Comparison of ENCODE assay signal across 12 mouse cellular contexts in the genomic region with DNA sequence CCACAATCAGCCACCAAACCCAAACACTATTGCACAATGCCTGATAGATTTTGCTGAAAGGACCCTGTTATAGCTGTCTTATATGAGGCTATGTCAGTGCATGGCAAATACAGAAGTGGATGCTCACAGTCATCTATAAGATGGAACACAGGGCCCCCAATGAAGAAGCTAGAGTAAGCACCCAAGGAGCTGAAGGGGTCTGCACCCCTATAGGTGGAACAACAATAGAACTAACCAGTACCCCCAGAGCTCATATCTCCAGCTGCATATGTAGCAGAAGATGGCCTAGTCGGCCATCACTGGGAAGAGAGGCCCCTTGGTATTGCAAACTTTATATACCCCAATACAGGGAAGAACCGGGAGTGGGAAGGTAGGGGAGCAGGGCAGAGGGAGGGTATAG. TPM values are rescaled to one million over a fixed set of nuclear protein-coding genes. Genes with fewer than 3 reads are reported as not detected.
A peak's percentile ranks its signal among the peaks of the same experiment; 100 is the strongest.
DNase-seq lines count a peak whose midpoint lies in the region; ATAC-seq and TF ChIP-seq lines count a peak whose summit lies in the region.
"Not testable (repeated sequence)": the region's sequence is repeated elsewhere in the genome, so short reads cannot be mapped to it uniquely, and the experiment has no call there.
"Had no signal": no experiment of that assay in that cellular context is flagged by ENCODE, and none has a peak within 500 bp of the region (broad histone marks: within the 10 kb centered on the region; RNA-seq: fewer than 3 reads in every experiment).

No protein-coding gene starts in this region.

- H3K4me2 ChIP-seq in embryonic facial prominence, embryonic 13.5 days, result peak overlapping the region; percentile 63
- H3K4me2 ChIP-seq in hindbrain, embryonic 11.5 days (replicated peaks; ENCODE audit: low read depth, low read length), result peak overlapping the region; percentile 34; the same call in 1 of the 2 replicates
- peak overlapping the region; percentile 63 for H3K4me2 ChIP-seq in liver, embryonic 11.5 days
- peak overlapping the region; percentile 41 for H3K4me2 ChIP-seq in neural tube, embryonic 14.5 days (ENCODE audit: low read depth, low read length)

- not testable (repeated sequence) for H3K27me3 ChIP-seq in G1E (ENCODE audit: insufficient read depth, low read length); embryonic facial prominence, embryonic 13.5 days; hindbrain, embryonic 11.5 days (ENCODE audit: control insufficient read depth, insufficient read depth, low read length); liver, embryonic 11.5 days (replicated peaks; ENCODE audit: control insufficient read depth, insufficient read depth, low read length); megakaryocyte, embryonic 14.5 days (replicated peaks); neural tube, embryonic 14.5 days (ENCODE audit: control insufficient read depth, insufficient read depth, low read length)

- H3K36me3 ChIP-seq in G1E (replicated peaks); embryonic facial prominence, embryonic 13.5 days; hindbrain, embryonic 11.5 days (ENCODE audit: control insufficient read depth, insufficient read depth, low read length); liver, embryonic 11.5 days (ENCODE audit: control insufficient read depth, insufficient read depth, low read length); megakaryocyte, embryonic 14.5 days (replicated peaks; ENCODE audit: low read length); neural tube, embryonic 14.5 days (ENCODE audit: control insufficient read depth, insufficient read depth, low read length): not testable (repeated sequence)

- not testable (repeated sequence) for ATAC-seq in G1E (ENCODE audit: extremely low read depth, insufficient number of reproducible peaks, low FRiP score, poor library complexity, severe bottlenecking); embryonic facial prominence, embryonic 13.5 days (ENCODE audit: insufficient number of reproducible peaks, insufficient read depth, low FRiP score, low TSS enrichment, low read depth); hindbrain, embryonic 11.5 days (ENCODE audit: low FRiP score); liver, embryonic 11.5 days (replicated peaks; ENCODE audit: low FRiP score); neural tube, embryonic 14.5 days (ENCODE audit: low read depth)

- peak overlapping the region; percentile 69 for H3K9ac ChIP-seq in embryonic facial prominence, embryonic 13.5 days
- not testable (repeated sequence) for H3K9ac ChIP-seq in hindbrain, embryonic 11.5 days (ENCODE audit: low read depth, low read length); liver, embryonic 11.5 days (ENCODE audit: low read depth, low read length); neural tube, embryonic 14.5 days (replicated peaks; ENCODE audit: low read depth, low read length)

- 4% methylated on average over 2 of the region's 2 CpGs for WGBS in embryonic facial prominence, embryonic 13.5 days
- 4% methylated on average over 2 of the region's 2 CpGs for whole genome bisulfite sequencing in hindbrain, embryonic 11.5 days
- WGBS in liver, embryonic 11.5 days, result 3% methylated on average over 2 of the region's 2 CpGs
- WGBS in neural tube, embryonic 14.5 days, result 4% methylated on average over 2 of the region's 2 CpGs

- not testable (repeated sequence) for H3K9me3 ChIP-seq in G1E (replicated peaks); embryonic facial prominence, embryonic 13.5 days; hindbrain, embryonic 11.5 days (ENCODE audit: control insufficient read depth, low read length); liver, embryonic 11.5 days (ENCODE audit: control insufficient read depth, low read length); megakaryocyte, embryonic 14.5 days; neural tube, embryonic 14.5 days (ENCODE audit: control insufficient read depth, low read length)

- peaks cover 10% of the 10 kb centered on the region for H3K4me1 ChIP-seq in G1E (ENCODE audit: insufficient read depth, low read depth, low read length)
- not testable (repeated sequence) for H3K4me1 ChIP-seq in embryonic facial prominence, embryonic 13.5 days; hindbrain, embryonic 11.5 days (replicated peaks; ENCODE audit: control insufficient read depth, insufficient read depth, low read length); liver, embryonic 11.5 days (replicated peaks; ENCODE audit: control insufficient read depth, insufficient read depth, low read length); neural tube, embryonic 14.5 days (ENCODE audit: control insufficient read depth, insufficient read depth, low read length)
- peaks cover 12% of the 10 kb centered on the region for H3K4me1 ChIP-seq in megakaryocyte, embryonic 14.5 days

- not testable (repeated sequence) for H3K27ac ChIP-seq in embryonic facial prominence, embryonic 13.5 days; hindbrain, embryonic 11.5 days (ENCODE audit: low read depth, low read length); liver, embryonic 11.5 days (ENCODE audit: low read depth, low read length); neural tube, embryonic 14.5 days (ENCODE audit: low read depth, low read length)

- not testable (repeated sequence) for DNase-seq in G1E (ENCODE audit: low spot score); hindbrain, embryonic 11.5 days (ENCODE audit: low spot score); liver, embryonic 11.5 days (ENCODE audit: low spot score)
- DNase-seq in gastrocnemius, adult 18-20 months (ENCODE audit: low spot score), result peak; percentile 1
- DNase-seq in kidney, adult 9 months, result peak; percentile 24

- TF ChIP-seq CTCF in G1E (IDR thresholded peaks at IDR 0.05; ENCODE audit: low read depth, low read length), result not testable (repeated sequence)

- peak overlapping the region; percentile 50; the same call in 1 of the 2 replicates for H3K4me3 ChIP-seq in G1E (ENCODE audit: low read depth, low read length)
- peak overlapping the region; percentile 80 for H3K4me3 ChIP-seq in embryonic facial prominence, embryonic 13.5 days
- H3K4me3 ChIP-seq in hindbrain, embryonic 11.5 days (ENCODE audit: low read depth, low read length), result peak overlapping the region; percentile 81
- peak overlapping the region; percentile 83 for H3K4me3 ChIP-seq in liver, embryonic 11.5 days (ENCODE audit: low read depth, low read length)
- peak overlapping the region; percentile 95 for H3K4me3 ChIP-seq in megakaryocyte, embryonic 14.5 days (replicated peaks)
- peak overlapping the region; percentile 74 for H3K4me3 ChIP-seq in neural tube, embryonic 14.5 days (ENCODE audit: low read depth, low read length)

RNA-seq across cellular contexts. Expression of gene Pum2, which starts 33.7 kb away (rescaled TPM):
- total RNA-seq in G1E (2014; fragmentation: Nextera tagmentation) (178 and 191 TPM in 2 replicates), G1E (2017) (151 and 172 TPM in 2 replicates)
- 51.3 and 72.9 TPM in 2 replicates for polyA plus RNA-seq in G1E (2012)
- polyA plus RNA-seq in embryonic facial prominence, embryonic 13.5 days (2015; fragmentation: Nextera tagmentation; extraction: Ambion mirVana), result 50.2 and 53.6 TPM in 2 replicates
- 10 to 100 TPM; 76.3 to 92.5 TPM for total RNA-seq in gastrocnemius, adult 18-20 months (2021)
- 68.2 and 70.2 TPM in 2 replicates for polyA plus RNA-seq in hindbrain, embryonic 11.5 days (2014; fragmentation: Nextera tagmentation; extraction: Ambion mirVana)
- polyA plus RNA-seq in liver, embryonic 11.5 days (2014; fragmentation: Nextera tagmentation; extraction: Ambion mirVana), result 47.3 and 47.7 TPM in 2 replicates
- 1.1 and 9.0 TPM in 2 replicates for polyA plus RNA-seq in megakaryocyte, embryonic 14.5 days (2012; ENCODE audit: insufficient read depth, low replicate concordance)
- polyA plus RNA-seq in neural tube, embryonic 14.5 days (2014; fragmentation: Nextera tagmentation; extraction: Ambion mirVana), result 62.4 and 68.7 TPM in 2 replicates

RNA-seq across cellular contexts. Expression of gene Slc7a15, which starts 41.3 kb away (rescaled TPM):
- total RNA-seq in G1E (2014; fragmentation: Nextera tagmentation) (not detected in 2 replicates), G1E (2017) (not detected in 2 replicates)
- polyA plus RNA-seq in G1E (2012), result not detected in 2 replicates
- polyA plus RNA-seq in embryonic facial prominence, embryonic 13.5 days (2015; fragmentation: Nextera tagmentation; extraction: Ambion mirVana), result 0.17 TPM in 1 of 2 replicates, not detected in the other
- total RNA-seq in gastrocnemius, adult 18-20 months (2021), result not detected
- not detected in 2 replicates for polyA plus RNA-seq in hindbrain, embryonic 11.5 days (2014; fragmentation: Nextera tagmentation; extraction: Ambion mirVana)
- polyA plus RNA-seq in liver, embryonic 11.5 days (2014; fragmentation: Nextera tagmentation; extraction: Ambion mirVana), result not detected in 2 replicates
- not detected in 2 replicates for polyA plus RNA-seq in megakaryocyte, embryonic 14.5 days (2012; ENCODE audit: insufficient read depth, low replicate concordance)
- not detected in 2 replicates for polyA plus RNA-seq in neural tube, embryonic 14.5 days (2014; fragmentation: Nextera tagmentation; extraction: Ambion mirVana)
- total RNA-seq: adrenal gland, postnatal 14 days; gastrocnemius, postnatal 10 days; heart, postnatal 36 days; neutrophil, adult 5-6 weeks had no signal
